Mouse (Mus musculus) layer of hippocampus, adult 18-20 months (tissue): ENCODE measurements at regions not wholly inside any gene's neighbourhood (a gene's known extent, or its start where the extent isn't known, plus 50 kb on each side); places are given as distances from the start of the nearest gene placed in this dataset.

Experiments
- DNase-seq, 2 experiments: peaks; one replicate each; pipeline ENCODE4 v3.0.0; 2022; ENCODE audit warnings: low spot score in 2 of 2

GRCm38 (mm10) chr17:3248875-3249274 is 77.5 kb upstream of the Tiam2 start:
- peak; percentile 24 to 55 for DNase-seq

- DNase-seq = no peak
Measured at GRCm38 (mm10) chr17:3249320-3249719, 77.1 kb upstream of the Tiam2 start.

- DNase-seq = peak; percentile 38 to 66
Measured at GRCm38 (mm10) chr17:3251176-3251575, 75.2 kb upstream of the Tiam2 start.

GRCm38 (mm10) chr17:3251966-3252365 is 74.4 kb upstream of the Tiam2 start:
- no peak for DNase-seq

GRCm38 (mm10) chr17:3253508-3254176 is 72.7 kb upstream of the Tiam2 start:
- DNase-seq = peak in 1 of 2 experiments; percentile 58

- no peak for DNase-seq
Measured at GRCm38 (mm10) chr17:3256765-3257164, 69.6 kb upstream of the Tiam2 start.

GRCm38 (mm10) chr17:3258811-3259510 is 67.4 kb upstream of the Tiam2 start:
- no peak for DNase-seq

- DNase-seq = no peak
Measured at GRCm38 (mm10) chr17:3260796-3261195, 65.6 kb upstream of the Tiam2 start.

GRCm38 (mm10) chr17:3273108-3274091 is 53.0 kb upstream of the Tiam2 start:
- peak; percentile 81 to 89 for DNase-seq

- no peak for DNase-seq
Measured at GRCm38 (mm10) chr17:3274449-3275285, 51.7 kb upstream of the Tiam2 start.
